Mouse (Mus musculus) T-helper 17 cell (primary cell): Measurements from ENCODE around the gene Zfp867.

Source experiments
- in situ Hi-C, 2 experiments: fragments of 300-600 bp; cut with MboI, MseI; formaldehyde crosslinking; loops; 1 replicate in 1 of 2; 2 replicates in 1 of 2; pipeline ENCODE4 v1.15.1; 2025; ENCODE audit warnings: high pct_unique_total_duplicates in 2 of 2

Gene Zfp867

GRCm38 (mm10) chr11:59460459-59460858 is 11.8 kb downstream of the Zfp867 start:
- in situ Hi-C loops: no loop called here

GRCm38 (mm10) chr11:59458973-59459372 is 13.3 kb downstream of the Zfp867 start:
- in situ Hi-C loops: no loop called here

- in situ Hi-C loops: no loop called here
Observed at GRCm38 (mm10) chr11:59456891-59457290, 15.4 kb downstream of the Zfp867 start.

GRCm38 (mm10) chr11:59456346-59456745 is 15.9 kb downstream of the Zfp867 start:
- in situ Hi-C loops: no loop called here

- in situ Hi-C loops: no loop called here
Observed at GRCm38 (mm10) chr11:59451086-59451485, 21.2 kb downstream of the Zfp867 start, which contains the start of gene Snap47. Gene Snap47, minus strand, starts transcription at chr11:59451186.

- in situ Hi-C loops: no loop called here
Observed at GRCm38 (mm10) chr11:59450230-59450771, 22.0 kb downstream of the Zfp867 start.

- in situ Hi-C loops: no loop called here
Observed at GRCm38 (mm10) chr11:59449741-59450229, 22.5 kb downstream of the Zfp867 start, which contains the start of gene Jmjd4. Gene Jmjd4, plus strand, starts transcription at chr11:59450045.

- in situ Hi-C loops: no loop called here
Observed at GRCm38 (mm10) chr11:59443102-59443501, 29.2 kb downstream of the Zfp867 start.

- in situ Hi-C loops: no loop called here
Observed at GRCm38 (mm10) chr11:59437954-59438353, 34.3 kb downstream of the Zfp867 start.

GRCm38 (mm10) chr11:59432261-59432660 is 40.0 kb downstream of the Zfp867 start:
- in situ Hi-C loops: no loop called here

- in situ Hi-C loops: no loop called here
Observed at GRCm38 (mm10) chr11:59429959-59430358, 42.3 kb downstream of the Zfp867 start.

- in situ Hi-C loops: no loop called here
Observed at GRCm38 (mm10) chr11:59428057-59428660, 44.1 kb downstream of the Zfp867 start.

GRCm38 (mm10) chr11:59425671-59426101 is 46.6 kb downstream of the Zfp867 start:
- in situ Hi-C loops: no loop called here

GRCm38 (mm10) chr11:59423010-59423588 is 49.2 kb downstream of the Zfp867 start:
- in situ Hi-C loops: no loop called here

GRCm38 (mm10) chr11:59421967-59422366 is 50.3 kb downstream of the Zfp867 start:
- in situ Hi-C loops: no loop called here

- in situ Hi-C loops: no loop called here
Observed at GRCm38 (mm10) chr11:59421436-59421835, 50.8 kb downstream of the Zfp867 start.

- in situ Hi-C loops: no loop called here
Observed at GRCm38 (mm10) chr11:59418708-59419107, 53.6 kb downstream of the Zfp867 start.

- in situ Hi-C loops: no loop called here
Observed at GRCm38 (mm10) chr11:59412999-59413863, 59.0 kb downstream of the Zfp867 start.

- in situ Hi-C loops: no loop called here
Observed at GRCm38 (mm10) chr11:59412058-59412457, 60.2 kb downstream of the Zfp867 start.
